Mouse (Mus musculus): ENCODE results near the gene Ankrd34a. TPM values are rescaled to one million over a fixed set of nuclear protein-coding genes. Genes with fewer than 3 reads are reported as not detected.
"Not testable (repeated sequence)": the region's sequence is repeated elsewhere in the genome, so short reads cannot be mapped to it uniquely, and the experiment has no call there.

Gene Ankrd34a
- polyA plus RNA-seq, 1 experiment from 2014 or later: 6.7 TPM

- no peak for ATAC-seq (replicated peaks; ENCODE audit: insufficient number of reproducible peaks, insufficient read depth, low FRiP score, low read depth)
- 0 out of 2 replicates have a peak overlapping the region, but pooled peaks have one; percentile 90 for H3K4me2 ChIP-seq
Measured at GRCm38 (mm10) chr3:96599411-96599810, 3.0 kb downstream of the Ankrd34a start.

GRCm38 (mm10) chr3:96600639-96601250 lies 4.3 kb downstream of the Ankrd34a start, which contains the start of gene Lix1l:
Gene Lix1l, plus strand, starts transcription at chr3:96601149.
- Histone ChIP-seq H3K27me3 (no peaks in the 10 kb centered on the region), H3K4me3 (peak within 1 kb of the TSS; percentile 71), H3K9ac (peak within 1 kb of the TSS; percentile 76), H3K27ac (peak within 1 kb of the TSS; percentile 97), H3K9me3 (replicated peaks) (no peaks in the 10 kb centered on the region), H3K4me1 (replicated peaks) (peaks cover 70% of the 10 kb centered on the region), H3K36me3 (no peaks in the 10 kb centered on the region), H3K4me2 (peak within 1 kb of the TSS; percentile 64)
- peak; percentile 92 for ATAC-seq (replicated peaks; ENCODE audit: insufficient number of reproducible peaks, insufficient read depth, low FRiP score, low read depth)
- under 1% methylated on average over 27 of the region's 27 CpGs for WGBS

More at GRCm38 (mm10) chr3:96599411-96599810, 3.0 kb downstream of the Ankrd34a start:
- Histone ChIP-seq H3K4me1 (replicated peaks) (peaks cover 67% of the 10 kb centered on the region), H3K4me3 (no peak overlapping the region), H3K27ac (no peak overlapping the region), H3K27me3 (no peaks in the 10 kb centered on the region), H3K36me3 (no peaks in the 10 kb centered on the region), H3K9me3 (replicated peaks) (no peaks in the 10 kb centered on the region), H3K9ac (no peak overlapping the region)
- 80% methylated on average over 3 of the region's 3 CpGs for WGBS

GRCm38 (mm10) chr3:96601251-96601787 lies 4.9 kb downstream of the Ankrd34a start:
- Histone ChIP-seq H3K36me3 (no peaks in the 10 kb centered on the region), H3K27ac (peak overlapping the region; percentile 97), H3K4me3 (peak overlapping the region; percentile 71), H3K4me1 (replicated peaks) (peaks cover 64% of the 10 kb centered on the region), H3K9me3 (replicated peaks) (no peaks in the 10 kb centered on the region), H3K27me3 (no peaks in the 10 kb centered on the region), H3K4me2 (peak overlapping the region; percentile 64), H3K9ac (peak overlapping the region; percentile 76)
- peak; percentile 80 for ATAC-seq (replicated peaks; ENCODE audit: insufficient number of reproducible peaks, insufficient read depth, low FRiP score, low read depth)
- WGBS: under 1% methylated on average over 40 of the region's 40 CpGs

GRCm38 (mm10) chr3:96601941-96602703 lies 5.7 kb downstream of the Ankrd34a start:
- Histone ChIP-seq H3K27ac (peak overlapping the region; percentile 97), H3K36me3 (no peaks in the 10 kb centered on the region), H3K4me3 (peak overlapping the region; percentile 71), H3K4me1 (replicated peaks) (peaks cover 58% of the 10 kb centered on the region), H3K9me3 (replicated peaks) (no peaks in the 10 kb centered on the region), H3K27me3 (no peaks in the 10 kb centered on the region), H3K9ac (peak overlapping the region; percentile 76), H3K4me2 (peak overlapping the region; percentile 64)
- no peak for ATAC-seq (replicated peaks; ENCODE audit: insufficient number of reproducible peaks, insufficient read depth, low FRiP score, low read depth)
- WGBS: 22% methylated on average over 10 of the region's 10 CpGs

- H3K27ac ChIP-seq: peak overlapping the region; percentile 97
- WGBS: 39% methylated on average over 5 of the region's 5 CpGs
- no peaks in the 10 kb centered on the region for H3K27me3 ChIP-seq
- ATAC-seq (replicated peaks; ENCODE audit: insufficient number of reproducible peaks, insufficient read depth, low FRiP score, low read depth): no peak
- peak overlapping the region; percentile 64 for H3K4me2 ChIP-seq
- H3K4me3 ChIP-seq: peak overlapping the region; percentile 71
- H3K9me3 ChIP-seq (replicated peaks): no peaks in the 10 kb centered on the region
- H3K9ac ChIP-seq: peak overlapping the region; percentile 76
- no peaks in the 10 kb centered on the region for H3K36me3 ChIP-seq
- peaks cover 59% of the 10 kb centered on the region for H3K4me1 ChIP-seq (replicated peaks)
Measured at GRCm38 (mm10) chr3:96602704-96603084, 6.3 kb downstream of the Ankrd34a start.

GRCm38 (mm10) chr3:96603311-96603710 lies 6.9 kb downstream of the Ankrd34a start:
- peaks cover 54% of the 10 kb centered on the region for H3K4me1 ChIP-seq (replicated peaks)
- H3K9me3 ChIP-seq (replicated peaks): no peaks in the 10 kb centered on the region
- H3K4me2 ChIP-seq: peak overlapping the region; percentile 64
- WGBS: 64% methylated on average over 5 of the region's 5 CpGs
- H3K27me3 ChIP-seq: no peaks in the 10 kb centered on the region
- H3K27ac ChIP-seq: peak overlapping the region; percentile 97
- peak overlapping the region; percentile 71 for H3K4me3 ChIP-seq
- no peak for ATAC-seq (replicated peaks; ENCODE audit: insufficient number of reproducible peaks, insufficient read depth, low FRiP score, low read depth)
- H3K9ac ChIP-seq: no peak overlapping the region; the same call in 1 of the 2 replicates
- H3K36me3 ChIP-seq: no peaks in the 10 kb centered on the region

- not testable (repeated sequence) for H3K4me2 ChIP-seq; H3K27ac ChIP-seq; H3K4me3 ChIP-seq; H3K9ac ChIP-seq; H3K9me3 ChIP-seq (replicated peaks); H3K36me3 ChIP-seq; H3K27me3 ChIP-seq; ATAC-seq (replicated peaks; ENCODE audit: insufficient number of reproducible peaks, insufficient read depth, low FRiP score, low read depth)
- peaks cover 43% of the 10 kb centered on the region for H3K4me1 ChIP-seq (replicated peaks)
- 90% methylated on average over 4 of the region's 4 CpGs for WGBS
Measured at GRCm38 (mm10) chr3:96606007-96606406, 9.6 kb downstream of the Ankrd34a start.

- no peaks in the 10 kb centered on the region for H3K9me3 ChIP-seq (replicated peaks)
- H3K36me3 ChIP-seq: no peaks in the 10 kb centered on the region
- WGBS: 87% methylated on average over 4 of the region's 4 CpGs
- H3K4me3 ChIP-seq: no peak overlapping the region
- no peak overlapping the region for H3K27ac ChIP-seq
- peaks cover 43% of the 10 kb centered on the region for H3K4me1 ChIP-seq (replicated peaks)
- no peak overlapping the region for H3K4me2 ChIP-seq
- no peak for ATAC-seq (replicated peaks; ENCODE audit: insufficient number of reproducible peaks, insufficient read depth, low FRiP score, low read depth)
- no peaks in the 10 kb centered on the region for H3K27me3 ChIP-seq
- H3K9ac ChIP-seq: no peak overlapping the region
Measured at GRCm38 (mm10) chr3:96606618-96607017, 10.2 kb downstream of the Ankrd34a start.

- Histone ChIP-seq H3K4me2 (no peak overlapping the region), H3K36me3 (peaks cover 74% of the 10 kb centered on the region), H3K9ac (no peak overlapping the region), H3K4me1 (replicated peaks) (no peaks in the 10 kb centered on the region), H3K27me3 (no peaks in the 10 kb centered on the region), H3K9me3 (replicated peaks) (no peaks in the 10 kb centered on the region), H3K27ac (no peak overlapping the region), H3K4me3 (no peak overlapping the region)
- ATAC-seq (replicated peaks; ENCODE audit: insufficient number of reproducible peaks, insufficient read depth, low FRiP score, low read depth): no peak
- WGBS: 90% methylated on average over 3 of the region's 3 CpGs
Measured at GRCm38 (mm10) chr3:96617941-96618340, 21.5 kb downstream of the Ankrd34a start.

- Histone ChIP-seq H3K27me3 (no peaks in the 10 kb centered on the region), H3K4me2 (no peak overlapping the region), H3K9ac (no peak overlapping the region), H3K4me1 (replicated peaks) (no peaks in the 10 kb centered on the region), H3K9me3 (replicated peaks) (no peaks in the 10 kb centered on the region), H3K27ac (no peak overlapping the region), H3K36me3 (peaks cover 65% of the 10 kb centered on the region), H3K4me3 (no peak overlapping the region)
- 95% methylated on average over 4 of the region's 4 CpGs for WGBS
- no peak for ATAC-seq (replicated peaks; ENCODE audit: insufficient number of reproducible peaks, insufficient read depth, low FRiP score, low read depth)
Measured at GRCm38 (mm10) chr3:96623201-96623600, 26.8 kb downstream of the Ankrd34a start.

GRCm38 (mm10) chr3:96629729-96630600 lies 33.5 kb downstream of the Ankrd34a start, which contains the start of gene Rbm8a:
Gene Rbm8a, plus strand, starts transcription at chr3:96629933.
- H3K4me3 ChIP-seq: peak within 1 kb of the TSS; percentile 73
- WGBS: 1% methylated on average over 48 of the region's 48 CpGs

More at GRCm38 (mm10) chr3:96629729-96630600, 33.5 kb downstream of the Ankrd34a start, which contains the start of gene Rbm8a:
- H3K4me1 ChIP-seq (replicated peaks): peaks cover 24% of the 10 kb centered on the region
- ATAC-seq (replicated peaks; ENCODE audit: insufficient number of reproducible peaks, insufficient read depth, low FRiP score, low read depth): peak; percentile 94
- H3K9me3 ChIP-seq (replicated peaks): no peaks in the 10 kb centered on the region
- H3K27ac ChIP-seq: peak within 1 kb of the TSS; percentile 74
- peaks cover 27% of the 10 kb centered on the region for H3K36me3 ChIP-seq
- H3K9ac ChIP-seq: peak within 1 kb of the TSS; percentile 62
- H3K4me2 ChIP-seq: peak within 1 kb of the TSS; percentile 87
- H3K27me3 ChIP-seq: no peaks in the 10 kb centered on the region

Data from heart, embryonic 15.5 days (tissue).